Mouse (Mus musculus): ENCODE data around the gene Gm20509. TPM values are rescaled to one million over a fixed set of nuclear protein-coding genes. Genes with fewer than 3 reads are reported as not detected.
"Not testable (repeated sequence)": the region's sequence is repeated elsewhere in the genome, so short reads cannot be mapped to it uniquely, and the experiment has no call there.

Gm20509 gene
- total RNA-seq (2021) = not detected

DNA sequence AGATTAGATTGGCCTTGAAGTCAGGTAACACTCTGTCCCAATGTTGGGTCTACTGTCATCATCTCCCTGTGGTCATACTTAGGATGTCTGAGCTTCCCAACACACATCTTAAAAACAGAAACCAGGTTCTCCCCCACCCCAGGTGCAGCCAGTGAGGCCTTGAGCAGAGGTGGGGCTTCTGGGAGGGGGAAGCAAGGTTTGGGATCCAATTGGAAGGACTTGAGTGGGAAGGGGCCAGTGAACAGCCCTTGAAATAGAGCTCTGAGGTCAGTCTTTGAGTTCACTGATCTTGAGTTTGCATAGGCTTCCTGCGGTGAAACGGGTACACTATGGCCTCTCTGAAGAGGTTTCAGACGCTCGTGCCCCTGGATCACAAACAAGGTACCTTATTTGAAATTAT lies at the start of gene Gm20509:
TSS of gene Gm20509 (plus strand) at position 290 of the 400 bp plus-strand sequence.
- intact Hi-C loops (cut with DNase I) = no loop called here
- DNase-seq = no peak

DNA sequence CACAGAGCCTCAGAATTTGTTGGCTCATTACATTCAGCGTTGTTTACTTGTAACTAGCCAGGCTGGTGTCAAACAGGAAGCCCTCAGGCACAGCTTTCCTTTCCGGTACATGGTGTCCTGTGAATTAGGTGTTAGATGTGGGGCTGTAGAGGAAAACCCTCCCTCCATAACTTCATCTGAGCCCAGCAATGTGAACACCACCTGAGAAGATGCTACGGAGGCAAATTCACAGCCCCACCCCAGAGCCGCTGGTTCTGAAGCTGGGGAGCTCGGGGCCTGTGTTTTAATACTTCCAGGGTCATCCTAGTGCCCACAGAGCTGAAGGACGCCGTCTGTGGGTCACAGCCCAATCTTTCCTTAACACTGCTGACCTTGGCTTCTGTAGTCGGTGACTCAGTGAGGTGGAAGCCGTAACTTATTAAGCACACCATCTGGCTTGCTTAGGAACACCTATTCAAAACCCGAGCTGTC lies 46.8 kb upstream of the Gm20509 start:
- intact Hi-C loops (cut with DNase I) = no loop called here
- DNase-seq = no peak

DNA sequence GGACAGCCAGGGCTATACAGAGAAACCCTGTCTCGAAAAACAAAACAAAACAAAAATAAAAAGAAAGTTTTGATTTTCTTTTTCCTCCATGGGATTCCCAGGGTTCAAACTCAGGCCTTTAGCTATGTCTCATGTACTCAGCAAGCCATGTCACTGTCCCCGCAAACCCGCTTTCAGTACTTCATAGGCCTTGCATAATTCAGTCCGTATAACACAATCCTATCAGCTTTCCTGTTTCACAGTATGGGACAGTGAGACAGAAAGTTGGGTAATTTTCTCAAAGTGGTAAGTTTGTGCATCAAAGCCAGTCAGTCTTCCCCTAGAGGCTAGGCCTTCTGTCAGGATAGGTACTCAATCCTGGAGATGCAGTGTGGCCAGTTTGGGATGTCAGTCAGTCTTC lies 43.0 kb upstream of the Gm20509 start:
- intact Hi-C loops (cut with DNase I) = no loop called here
- DNase-seq = no peak

GRCm38 (mm10) chr9:73063621-73064290 lies 38.5 kb upstream of the Gm20509 start:
- DNase-seq = no peak
- intact Hi-C loops (cut with DNase I) = no loop called here

DNA sequence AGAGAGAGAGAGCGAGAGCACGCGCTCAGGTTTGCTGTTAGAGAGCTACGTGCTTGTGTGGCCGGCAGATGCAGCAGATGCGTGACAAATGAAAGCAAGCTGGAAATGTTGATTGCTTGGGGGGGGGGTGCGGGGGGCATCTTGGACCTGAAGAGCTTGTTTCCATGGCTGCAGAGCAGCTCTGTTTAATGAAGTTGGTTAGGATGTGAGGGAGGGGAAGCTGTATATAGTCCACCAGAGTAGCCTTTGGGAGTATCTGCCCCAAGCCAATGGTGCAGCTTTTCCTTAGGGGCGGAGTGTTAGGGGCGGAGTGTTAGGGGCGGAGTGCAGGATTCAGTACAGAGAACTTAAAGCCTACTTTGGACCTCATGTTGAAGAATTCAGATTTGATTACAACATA lies 35.2 kb upstream of the Gm20509 start:
- intact Hi-C loops (cut with DNase I) = no loop called here
- DNase-seq = no peak

DNA sequence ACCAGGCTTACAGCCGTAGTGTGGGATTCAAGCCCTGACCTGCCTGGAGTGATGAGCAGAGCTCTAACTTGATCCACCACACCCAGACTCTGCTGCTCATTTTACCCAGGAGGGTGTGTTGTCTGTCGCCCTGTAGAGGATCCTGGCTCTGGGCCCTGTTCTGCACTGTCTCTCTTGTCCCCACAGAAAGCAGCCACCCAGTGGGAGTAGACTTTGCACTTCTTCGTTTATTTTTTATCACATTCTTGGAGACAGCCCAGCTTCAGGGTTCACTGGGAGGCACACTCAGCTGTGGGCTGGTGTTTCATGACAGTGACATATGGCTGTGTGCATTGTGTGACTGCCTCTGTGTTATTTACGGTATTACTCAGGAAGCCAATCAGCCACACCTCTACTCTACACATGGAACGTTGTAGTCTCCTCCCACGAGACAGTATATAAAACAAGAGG lies 34.0 kb upstream of the Gm20509 start:
- no peak for DNase-seq
- intact Hi-C loops (cut with DNase I) = no loop called here

DNA sequence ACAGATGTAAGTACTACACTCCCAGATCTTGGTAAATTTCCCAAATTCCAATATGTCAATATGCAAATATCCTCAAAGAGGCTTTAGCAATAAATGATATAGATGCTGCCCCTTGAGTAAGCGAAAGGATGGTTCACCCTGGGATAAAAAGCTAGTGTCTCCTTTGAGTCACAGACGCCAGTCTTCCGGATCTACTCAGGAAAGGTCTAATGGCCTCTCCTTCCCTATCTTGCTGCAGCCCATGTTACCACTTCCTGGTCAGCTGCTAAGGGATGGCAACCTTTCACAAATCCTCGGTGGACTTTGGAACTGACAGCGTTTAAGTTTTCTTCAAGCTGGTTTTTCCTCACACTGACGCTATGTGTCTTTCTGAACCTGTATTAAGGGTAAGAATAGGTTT lies 33.6 kb upstream of the Gm20509 start:
- intact Hi-C loops (cut with DNase I) = no loop called here
- DNase-seq = no peak

GRCm38 (mm10) chr9:73070971-73071659 lies 31.2 kb upstream of the Gm20509 start:
- DNase-seq = peak in 1 of 2 experiments; percentile 14
- intact Hi-C loops (cut with DNase I) = no loop called here

DNA sequence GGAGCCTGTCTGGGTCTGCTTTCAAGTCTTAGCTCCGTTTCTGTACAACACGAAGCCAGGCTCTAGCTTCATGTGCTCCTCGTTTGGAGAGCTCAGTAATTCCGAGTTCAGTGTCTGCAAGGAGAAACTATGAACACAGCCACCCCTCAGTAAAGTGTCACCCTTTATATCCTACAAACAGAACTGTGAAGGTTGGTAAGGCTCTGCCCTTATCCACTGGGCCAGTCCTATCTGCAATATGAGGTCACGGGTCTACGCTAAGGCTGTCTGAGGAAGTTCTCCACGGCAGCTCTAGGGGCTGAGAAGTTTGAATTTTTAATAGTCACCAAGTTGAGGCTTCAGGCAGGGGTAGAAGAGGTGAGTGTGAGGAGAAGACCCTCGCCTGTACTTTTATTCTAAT lies 29.8 kb upstream of the Gm20509 start:
- DNase-seq = no peak
- intact Hi-C loops (cut with DNase I) = no loop called here

DNA sequence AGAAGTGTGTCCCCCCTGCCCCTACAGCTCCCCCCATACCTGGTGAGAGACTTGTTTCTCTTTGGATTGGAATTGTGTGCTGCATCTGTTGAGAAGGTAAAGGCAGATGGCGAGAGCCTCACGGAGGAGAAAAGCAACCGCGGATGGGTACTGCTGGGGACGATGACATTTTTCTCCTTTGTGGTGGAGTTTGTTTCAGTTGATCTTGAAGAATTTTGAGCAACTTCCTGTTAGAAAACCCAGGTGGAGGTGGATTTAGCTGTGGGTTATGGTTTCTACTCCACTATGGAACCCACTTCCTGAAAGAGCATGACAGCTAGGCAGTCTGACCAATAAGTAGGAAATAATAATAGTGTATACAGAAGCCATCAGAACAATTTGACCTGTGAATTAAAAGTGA lies 29.1 kb upstream of the Gm20509 start:
- intact Hi-C loops (cut with DNase I) = no loop called here
- DNase-seq = no peak

- DNase-seq; intact Hi-C loops (cut with DNase I): not testable (repeated sequence)
These were observed 22.9 kb upstream of the Gm20509 start for GRCm38 (mm10) chr9:73079349-73079748.

- no peak for DNase-seq
- intact Hi-C loops (cut with DNase I) = no loop called here
These were observed 22.4 kb upstream of the Gm20509 start for GRCm38 (mm10) chr9:73079801-73080325.

- intact Hi-C loops (cut with DNase I) = no loop called here
- DNase-seq = no peak
These were observed 19.8 kb upstream of the Gm20509 start for GRCm38 (mm10) chr9:73082291-73083000.

DNA sequence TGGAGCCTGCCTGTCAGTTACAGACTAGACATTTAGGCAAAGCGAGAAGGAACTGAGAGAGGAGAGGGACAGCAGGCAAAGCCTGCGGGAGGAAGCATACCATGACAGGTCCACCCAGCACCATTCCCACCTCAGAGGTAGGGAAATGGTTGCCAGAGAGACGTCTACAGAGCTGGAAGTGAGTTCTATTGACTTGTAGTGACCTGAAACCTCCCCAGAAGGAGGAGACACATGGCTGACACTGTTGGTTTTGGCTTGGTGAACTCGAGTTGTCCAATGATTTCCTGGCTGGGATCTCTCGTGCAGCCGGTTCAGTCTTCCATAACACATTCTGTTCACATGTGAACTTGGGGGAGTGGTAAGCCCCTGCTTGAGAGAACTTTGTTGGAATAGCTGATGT lies 18.3 kb upstream of the Gm20509 start:
- intact Hi-C loops (cut with DNase I) = no loop called here
- DNase-seq = no peak

DNA sequence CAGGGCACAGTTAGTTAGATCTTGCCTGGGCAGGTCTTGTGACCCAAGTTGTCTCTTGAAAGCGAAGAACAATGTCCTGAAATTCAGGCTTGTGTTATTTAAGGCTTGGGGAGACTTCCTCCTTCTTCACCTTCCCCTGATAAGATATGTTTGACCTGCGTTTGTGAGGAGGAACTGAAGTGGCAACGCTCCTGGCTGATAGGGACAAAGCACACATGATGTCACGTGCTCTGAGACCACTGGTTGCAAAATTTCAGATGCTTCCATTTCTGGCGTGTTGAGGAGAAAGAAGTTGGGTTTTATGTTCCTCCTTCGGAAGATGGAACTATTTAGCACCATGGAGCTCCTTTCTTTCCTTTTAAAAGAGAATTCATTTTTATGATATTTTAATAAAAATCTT lies 16.4 kb upstream of the Gm20509 start:
- no peak for DNase-seq

DNA sequence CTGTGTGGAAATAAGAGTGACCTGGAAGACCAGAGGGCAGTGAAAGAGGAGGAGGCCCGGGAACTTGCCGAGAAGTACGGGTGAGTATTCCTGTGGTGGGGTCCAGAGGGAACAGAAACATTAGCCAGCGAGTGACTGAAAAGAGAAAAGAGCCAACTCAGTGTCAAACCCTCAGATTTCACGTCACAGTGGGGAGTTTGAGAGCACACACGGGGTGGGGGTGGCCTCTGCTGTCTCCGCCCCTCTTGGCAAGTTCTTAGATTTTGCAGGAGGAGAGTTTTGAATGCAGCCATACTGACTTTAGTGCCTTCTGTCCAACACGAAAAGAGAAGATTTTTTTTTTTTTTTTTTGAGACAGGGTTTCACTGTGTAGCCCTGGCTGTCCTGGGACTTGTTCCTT lies 15.1 kb upstream of the Gm20509 start:
- intact Hi-C loops (cut with DNase I) = no loop called here

More for the DNA sequence above, 16.4 kb upstream of the Gm20509 start:
- intact Hi-C loops (cut with DNase I) = no loop called here

GRCm38 (mm10) chr9:73087581-73087980 lies 14.7 kb upstream of the Gm20509 start:
- DNase-seq = no peak
- intact Hi-C loops (cut with DNase I) = no loop called here

More for the DNA sequence above, 15.1 kb upstream of the Gm20509 start:
- no peak for DNase-seq

- DNase-seq = peak in 1 of 2 experiments; percentile 19
These were observed 12.9 kb upstream of the Gm20509 start for GRCm38 (mm10) chr9:73089222-73089920.

DNA sequence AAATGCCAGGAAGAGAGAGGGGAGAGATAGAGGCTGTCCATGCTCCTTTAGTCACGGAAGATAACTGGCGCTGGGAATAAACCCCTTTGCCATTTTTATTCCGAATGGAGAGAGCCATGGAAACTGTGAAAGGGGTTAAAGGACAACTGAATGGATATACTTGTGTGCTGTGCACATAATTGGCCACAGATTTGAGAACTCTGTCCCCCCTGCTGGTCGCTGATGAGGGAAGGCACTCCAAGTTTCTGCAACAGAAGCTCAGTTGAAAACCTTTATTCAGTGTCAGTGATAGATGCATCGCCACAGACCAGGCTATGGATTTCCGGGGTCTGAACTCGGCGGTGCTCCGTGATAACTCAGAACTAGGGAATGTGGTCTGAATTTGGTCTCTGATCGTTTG lies 12.1 kb upstream of the Gm20509 start:
- no peak for DNase-seq
- intact Hi-C loops (cut with DNase I) = no loop called here

More at GRCm38 (mm10) chr9:73089222-73089920, 12.9 kb upstream of the Gm20509 start:
- intact Hi-C loops (cut with DNase I) = no loop called here

GRCm38 (mm10) chr9:73091747-73092146 lies 10.5 kb upstream of the Gm20509 start:
- DNase-seq = peak; percentile 44 to 66
- intact Hi-C loops (cut with DNase I) = loop anchor here (1.0 kb wide), 2 partner anchors 47 to 123 kb away; partner anchors contain the start of gene Rab27a

GRCm38 (mm10) chr9:73094580-73094979 lies 7.7 kb upstream of the Gm20509 start:
- DNase-seq = no peak
- intact Hi-C loops (cut with DNase I) = no loop called here

Data from heart, postnatal 10 days (tissue).